Mouse (Mus musculus) embryonic facial prominence, embryonic 11.5 days (tissue): ENCODE measurements around the gene Coro1a. TPM values are rescaled to one million over a fixed set of nuclear protein-coding genes. Genes with fewer than 3 reads are reported as not detected.

Experiments
- ATAC-seq: fragments of 200-750 bp; cut with Nextera tagmentation; replicated peaks from 2 replicates; pipeline ENCODE4 v1.8.0; 2017; ENCODE audit warnings: low read depth; ENCODE audit not compliant: insufficient number of reproducible peaks, low FRiP score, low TSS enrichment
- DNase-seq: peaks from one replicate; pipeline ENCODE4 v3.0.0-alpha.2; 2015; ENCODE audit warnings: low spot score
- H3K27ac ChIP-seq: fragments of 300-500 bp; sonication (generic); replicated peaks from 2 replicates; pipeline ENCODE4 v1.5.1; 2014; ENCODE audit warnings: mild to moderate bottlenecking, low read depth, low read length, control low read depth
- H3K27me3 ChIP-seq: fragments of 300-500 bp; sonication (generic); 2 replicates; pipeline ENCODE4 v1.6.1; 2014; ENCODE audit warnings: mild to moderate bottlenecking, low read length, moderate library complexity, mixed read lengths; ENCODE audit not compliant: control insufficient read depth, insufficient read depth
- H3K36me3 ChIP-seq: fragments of 300-500 bp; sonication (generic); replicated peaks from 2 replicates; pipeline ENCODE4 v1.6.1; 2014; ENCODE audit warnings: low read depth, mild to moderate bottlenecking, low read length, moderate library complexity, mixed read lengths; ENCODE audit not compliant: control insufficient read depth, insufficient read depth
- H3K4me1 ChIP-seq: fragments of 300-500 bp; sonication (generic); 2 replicates; pipeline ENCODE4 v1.6.1; 2014; ENCODE audit warnings: low read length, mixed read lengths; ENCODE audit not compliant: control insufficient read depth, insufficient read depth
- H3K4me2 ChIP-seq: fragments of 300-500 bp; sonication (generic); 2 replicates; pipeline ENCODE4 v1.6.1; 2014; ENCODE audit warnings: low read depth, mild to moderate bottlenecking, control low read depth, low read length, moderate library complexity
- H3K4me3 ChIP-seq: fragments of 300-500 bp; sonication (generic); 2 replicates; pipeline ENCODE4 v1.5.1; 2014; ENCODE audit warnings: low read depth, low read length, control low read depth
- H3K9ac ChIP-seq: fragments of 300-500 bp; sonication (generic); replicated peaks from 2 replicates; pipeline ENCODE4 v1.6.1; 2014; ENCODE audit warnings: mild to moderate bottlenecking, control low read depth, low read length
- H3K9me3 ChIP-seq: fragments of 300-500 bp; sonication (generic); replicated peaks from 2 replicates; pipeline ENCODE4 v1.6.1; 2016; ENCODE audit warnings: mild to moderate bottlenecking, low read length, inconsistent platforms, mixed read lengths; ENCODE audit not compliant: control insufficient read depth
- WGBS: fragments of 180-500 bp; shearing (Covaris S2); extraction: QIAGEN DNeasy Blood & Tissue Kit; methylation state at CpG from one replicate; pipeline ENCODE4 v1.1.7; 2014; 5-methylcytosine and 5-hydroxymethylcytosine counted together
- polyA plus RNA-seq: library from polyadenylated mRNA; unstranded; fragments of >200 nt; fragmentation: Nextera tagmentation; extraction: Ambion mirVana; gene quantifications from 2 replicates; pipeline ENCODE4 v1.2.1, GENCODE M21; 2014

Coro1a gene
- polyA plus RNA-seq, 1 experiment from 2014 or later, result 37.5 TPM

DNA sequence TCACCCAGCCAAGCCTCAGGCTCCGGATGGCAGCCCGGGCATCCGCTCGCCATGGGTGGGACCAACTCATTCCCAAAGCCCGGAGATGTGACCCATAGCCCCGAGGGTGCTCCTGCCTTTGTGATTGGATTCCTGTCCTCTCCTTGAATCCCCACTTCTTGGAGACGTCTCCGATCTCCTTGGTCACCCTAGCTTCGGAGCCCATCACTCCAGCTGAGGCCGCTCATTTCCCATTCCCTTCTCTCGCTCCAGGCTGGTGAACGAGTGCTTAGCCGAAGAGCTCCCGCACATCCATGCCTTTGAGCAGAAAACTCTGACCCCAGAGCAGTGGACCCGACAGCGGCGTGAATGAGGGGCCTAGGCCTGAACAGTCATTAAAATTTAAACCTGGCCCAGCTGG, 11.3 kb downstream of the Coro1a start:
- 4% methylated on average over 17 of the region's 17 CpGs for WGBS
- ATAC-seq, result no peak
- peaks cover 2% of the 10 kb centered on the region; the same call in 1 of the 2 replicates for H3K4me1 ChIP-seq

DNA sequence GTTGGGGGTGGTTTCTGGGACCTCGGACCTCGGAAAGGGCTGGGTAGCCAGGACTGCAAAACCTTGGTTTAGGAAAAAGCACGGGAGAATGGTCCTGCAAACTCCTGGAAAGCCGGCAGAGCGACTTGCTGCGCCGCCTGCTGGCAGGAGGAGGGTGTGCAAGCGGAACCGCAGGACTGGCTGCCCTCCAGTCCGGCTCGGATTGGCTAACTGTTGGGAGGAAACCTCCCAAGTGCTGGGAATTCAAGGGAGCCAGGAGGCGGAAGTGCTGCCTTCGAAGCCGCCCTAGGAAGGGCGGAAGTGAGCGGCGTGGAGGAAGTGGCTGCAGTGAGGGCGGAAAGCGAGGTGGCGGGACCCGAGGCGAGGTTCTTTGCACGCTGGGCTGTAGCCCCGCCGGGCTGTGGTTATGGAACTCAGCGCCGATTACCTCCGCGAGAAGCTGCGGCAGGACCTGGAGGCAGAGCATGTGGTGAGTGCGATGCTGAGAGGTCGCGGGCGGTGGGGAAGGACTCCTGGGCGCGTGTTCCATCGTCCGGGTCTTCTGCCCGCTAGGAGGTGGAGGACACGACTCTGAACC, 11.9 kb downstream of the Coro1a start, which contains the start of gene Slx1b:
TSS of gene Slx1b (minus strand) at position 154 of the 577 bp plus-strand sequence.
- 0% methylated on average over 37 of the region's 40 CpGs for WGBS
- peaks cover 2% of the 10 kb centered on the region; the same call in 1 of the 2 replicates for H3K4me1 ChIP-seq
- peak within 1 kb of the TSS; percentile 76 for H3K4me2 ChIP-seq
- peak; percentile 98 for DNase-seq
- no peaks in the 10 kb centered on the region for H3K27me3 ChIP-seq
- H3K9ac ChIP-seq, result peak within 1 kb of the TSS; percentile 90
- no peaks in the 10 kb centered on the region for H3K9me3 ChIP-seq
- H3K36me3 ChIP-seq, result no peaks in the 10 kb centered on the region; the same call in 1 of the 2 replicates
- peak within 1 kb of the TSS; percentile 85 for H3K4me3 ChIP-seq
- ATAC-seq, result peak; percentile 95
- H3K27ac ChIP-seq, result peak within 1 kb of the TSS; percentile 89

More for the DNA sequence above, 11.3 kb downstream of the Coro1a start:
- no peak for DNase-seq
- peak overlapping the region; percentile 85 for H3K4me3 ChIP-seq
- H3K36me3 ChIP-seq, result no peaks in the 10 kb centered on the region; the same call in 1 of the 2 replicates
- H3K4me2 ChIP-seq, result peak overlapping the region; percentile 76
- H3K9ac ChIP-seq, result peak overlapping the region; percentile 90
- H3K27me3 ChIP-seq, result no peaks in the 10 kb centered on the region
- H3K27ac ChIP-seq, result no peak overlapping the region
- no peaks in the 10 kb centered on the region for H3K9me3 ChIP-seq

DNA sequence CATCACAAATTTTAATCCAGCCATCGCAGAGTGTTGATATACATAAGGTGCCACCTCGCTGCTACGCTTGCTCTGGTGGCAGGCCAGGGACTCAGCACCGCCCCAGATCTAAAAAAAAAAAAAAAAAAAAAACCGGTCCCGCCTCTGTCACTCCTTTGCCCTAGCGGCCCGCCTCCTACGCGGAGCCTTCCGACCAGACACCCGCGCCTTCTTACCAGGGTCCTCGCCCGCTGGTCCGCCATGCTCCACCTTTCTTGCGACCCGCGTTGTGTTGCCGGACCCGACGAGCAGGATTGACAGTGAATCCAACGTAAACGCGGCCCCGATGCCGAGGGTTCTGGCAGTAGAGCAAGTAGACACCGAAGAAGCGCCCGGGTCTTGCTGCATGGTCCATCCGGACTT, 12.4 kb downstream of the Coro1a start, which contains the start of gene Bola2:
TSS of gene Bola2 (plus strand) at position 192 of the 402 bp plus-strand sequence.
- ATAC-seq (peak; percentile 61), DNase-seq (peak; percentile 67)
- H3K27ac ChIP-seq, result peak within 1 kb of the TSS; percentile 89
- H3K4me2 ChIP-seq, result peak within 1 kb of the TSS; percentile 76
- no peaks in the 10 kb centered on the region for H3K27me3 ChIP-seq
- H3K9me3 ChIP-seq, result no peaks in the 10 kb centered on the region
- peak within 1 kb of the TSS; percentile 90 for H3K9ac ChIP-seq
- peak within 1 kb of the TSS; percentile 85 for H3K4me3 ChIP-seq
- peaks cover 2% of the 10 kb centered on the region; the same call in 1 of the 2 replicates for H3K4me1 ChIP-seq
- H3K36me3 ChIP-seq, result no peaks in the 10 kb centered on the region; the same call in 1 of the 2 replicates
- under 1% methylated on average over 31 of the region's 31 CpGs for WGBS

DNA sequence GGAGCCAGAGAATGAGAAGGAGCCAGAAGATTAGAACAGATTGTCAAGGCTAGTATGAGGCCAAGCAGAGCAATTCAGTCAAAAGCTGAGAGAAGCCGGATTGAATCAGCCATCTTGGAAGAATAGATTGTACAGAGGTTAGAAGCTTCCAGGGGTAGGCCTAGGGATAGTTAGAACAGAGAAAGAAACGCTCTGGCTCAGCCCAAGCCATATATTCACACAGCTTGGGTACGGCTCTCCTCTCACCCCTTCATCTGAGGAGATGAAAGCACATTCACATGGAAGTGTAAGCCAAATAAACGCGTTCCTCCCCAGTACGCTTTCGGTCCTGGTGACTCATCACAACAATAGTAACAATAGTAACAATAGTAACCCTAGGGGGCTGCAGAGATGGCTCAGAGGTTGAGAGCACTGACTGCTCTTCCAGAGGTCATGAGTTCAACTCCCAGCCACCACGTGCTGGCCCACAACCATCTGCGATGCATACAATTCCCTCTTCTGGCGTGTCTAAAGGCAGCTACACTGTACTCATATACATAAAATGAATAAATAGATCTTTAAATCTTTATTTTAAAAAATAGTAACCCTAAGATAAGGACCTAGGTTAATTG, 13.0 kb downstream of the Coro1a start:
- H3K27ac ChIP-seq, result peak overlapping the region; percentile 89; the same call in 1 of the 2 replicates
- H3K4me2 ChIP-seq, result peak overlapping the region; percentile 76
- DNase-seq (no peak), ATAC-seq (no peak)
- H3K9ac ChIP-seq, result peak overlapping the region; percentile 37
- no peaks in the 10 kb centered on the region for H3K9me3 ChIP-seq
- no peaks in the 10 kb centered on the region for H3K27me3 ChIP-seq
- no peaks in the 10 kb centered on the region; the same call in 1 of the 2 replicates for H3K36me3 ChIP-seq
- peaks cover 2% of the 10 kb centered on the region; the same call in 1 of the 2 replicates for H3K4me1 ChIP-seq
- 44% methylated on average over 10 of the region's 10 CpGs for WGBS
- peak overlapping the region; percentile 85 for H3K4me3 ChIP-seq

DNA sequence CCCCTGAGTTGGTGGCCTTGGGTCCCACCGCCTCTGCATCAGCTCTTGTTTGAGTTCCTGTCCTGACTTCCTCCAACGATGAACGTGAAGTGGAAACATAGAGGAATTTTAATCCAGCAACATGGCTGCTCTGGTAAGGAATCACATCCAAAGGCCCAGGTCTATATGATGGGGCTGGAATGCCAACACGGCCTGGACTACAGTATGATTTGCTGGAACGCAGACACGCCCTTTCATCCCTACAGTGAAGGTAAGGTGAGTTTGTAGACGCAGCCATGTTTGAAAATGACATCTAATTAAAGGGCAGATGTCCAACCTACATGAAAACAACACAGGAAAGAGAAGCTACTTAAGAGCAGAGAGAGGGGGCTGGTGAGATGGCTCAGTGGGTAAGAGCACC, 13.8 kb downstream of the Coro1a start:
- Histone ChIP-seq H3K4me3 (no peak overlapping the region), H3K4me1 (peaks cover 2% of the 10 kb centered on the region; the same call in 1 of the 2 replicates), H3K27ac (no peak overlapping the region), H3K36me3 (no peaks in the 10 kb centered on the region; the same call in 1 of the 2 replicates), H3K9ac (no peak overlapping the region), H3K27me3 (no peaks in the 10 kb centered on the region), H3K9me3 (no peaks in the 10 kb centered on the region), H3K4me2 (no peak overlapping the region)
- ATAC-seq (no peak), DNase-seq (no peak)
- WGBS, result 89% methylated on average over 7 of the region's 7 CpGs

DNA sequence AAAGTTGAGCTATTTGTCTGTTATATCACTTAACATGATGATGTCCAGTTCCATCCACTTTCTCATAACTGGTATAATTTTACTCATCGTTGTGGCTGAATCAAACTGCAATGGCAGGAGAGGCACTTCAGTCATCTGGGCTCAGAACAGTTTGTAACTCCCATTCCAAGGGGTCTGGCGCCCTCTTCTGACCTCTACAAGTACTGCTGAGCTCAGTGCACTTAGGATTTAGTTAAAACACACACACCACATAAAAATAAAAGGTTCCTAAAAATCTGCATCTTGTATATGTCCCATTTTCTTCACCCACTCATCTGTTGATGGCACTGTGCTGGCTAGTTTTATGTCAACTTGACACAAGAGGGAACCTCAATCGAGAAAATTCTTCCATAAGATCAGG, 14.3 kb downstream of the Coro1a start:
- no peaks in the 10 kb centered on the region for H3K27me3 ChIP-seq
- H3K36me3 ChIP-seq, result no peaks in the 10 kb centered on the region; the same call in 1 of the 2 replicates
- H3K4me3 ChIP-seq, result no peak overlapping the region
- H3K4me2 ChIP-seq, result no peak overlapping the region
- peaks cover 2% of the 10 kb centered on the region; the same call in 1 of the 2 replicates for H3K4me1 ChIP-seq
- no peak overlapping the region for H3K9ac ChIP-seq
- no peaks in the 10 kb centered on the region for H3K9me3 ChIP-seq
- DNase-seq, result peak; percentile 88
- no peak for ATAC-seq
- 34% methylated on average over 3 of the region's 3 CpGs for WGBS
- H3K27ac ChIP-seq, result no peak overlapping the region

DNA sequence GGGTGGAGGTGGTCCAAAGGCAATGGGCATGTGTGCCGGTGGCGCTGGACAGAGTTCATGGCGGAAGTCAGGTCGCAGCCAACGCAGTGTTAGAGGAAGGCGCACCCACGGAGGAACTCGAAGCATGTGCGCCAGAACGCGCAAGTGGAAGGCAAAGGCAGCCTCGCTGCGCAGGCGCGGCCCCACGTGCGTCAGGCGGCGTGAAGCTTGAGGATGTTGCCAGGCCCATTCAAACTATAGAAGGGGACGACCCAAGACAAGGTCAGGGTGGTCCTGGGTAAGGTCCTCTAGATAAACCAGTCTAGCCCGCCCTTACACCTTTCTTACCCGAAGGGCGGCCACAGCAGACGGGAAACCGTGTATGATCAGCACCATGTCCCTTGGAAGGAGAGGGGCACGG, 15.2 kb downstream of the Coro1a start:
- no peak for DNase-seq
- H3K4me1 ChIP-seq, result peaks cover 2% of the 10 kb centered on the region; the same call in 1 of the 2 replicates
- no peak overlapping the region for H3K9ac ChIP-seq
- no peaks in the 10 kb centered on the region; the same call in 1 of the 2 replicates for H3K36me3 ChIP-seq
- no peak overlapping the region for H3K4me3 ChIP-seq
- no peaks in the 10 kb centered on the region for H3K27me3 ChIP-seq
- no peaks in the 10 kb centered on the region for H3K9me3 ChIP-seq
- ATAC-seq, result no peak
- no peak overlapping the region for H3K4me2 ChIP-seq
- WGBS, result 94% methylated on average over 25 of the region's 26 CpGs
- no peak overlapping the region for H3K27ac ChIP-seq

DNA sequence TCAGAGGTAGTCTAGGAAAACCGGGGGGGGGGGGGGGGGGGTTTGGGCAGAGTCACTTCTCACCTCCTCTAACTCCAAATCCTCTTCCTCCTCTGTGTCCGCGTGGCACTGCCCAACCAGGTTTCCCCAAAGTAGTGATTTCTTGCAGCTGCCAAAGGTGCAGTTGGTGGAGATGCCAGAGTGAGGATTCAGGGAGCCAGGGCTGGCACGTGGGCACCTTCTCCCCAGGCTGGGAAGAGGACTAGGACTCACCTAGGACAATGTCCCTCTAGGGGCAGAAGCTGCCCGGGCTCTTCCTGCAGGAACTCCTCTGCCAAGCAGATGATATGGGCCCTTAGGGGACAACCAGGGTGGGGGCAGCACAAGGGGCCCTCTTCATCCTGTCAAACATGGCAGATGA, 15.9 kb downstream of the Coro1a start:
- no peak overlapping the region for H3K4me2 ChIP-seq
- peaks cover 2% of the 10 kb centered on the region; the same call in 1 of the 2 replicates for H3K4me1 ChIP-seq
- WGBS, result 85% methylated on average over 5 of the region's 5 CpGs
- H3K27ac ChIP-seq, result no peak overlapping the region
- no peak overlapping the region for H3K9ac ChIP-seq
- ATAC-seq (no peak), DNase-seq (no peak)
- H3K4me3 ChIP-seq, result no peak overlapping the region
- H3K36me3 ChIP-seq, result no peaks in the 10 kb centered on the region; the same call in 1 of the 2 replicates
- H3K9me3 ChIP-seq, result no peaks in the 10 kb centered on the region
- H3K27me3 ChIP-seq, result no peaks in the 10 kb centered on the region
